Mouse (Mus musculus) CH12.LX (cell line): ENCODE measurements around the gene Ank. TPM values are rescaled to one million over a fixed set of nuclear protein-coding genes. Genes with fewer than 3 reads are reported as not detected.

ENCODE experiments used
- DNase-seq: peaks from one replicate; pipeline ENCODE4 v3.0.0-alpha.2; 2013; ENCODE audit errors: extremely low read depth
- H3K27ac ChIP-seq: 2 replicates; pipeline ENCODE4 v1.5.1; 2012; ENCODE audit warnings: low read depth, mild to moderate bottlenecking, control low read depth, moderate library complexity; ENCODE audit not compliant: insufficient read depth
- H3K27me3 ChIP-seq: replicated peaks from 2 replicates; pipeline ENCODE3; 2012; ENCODE audit warnings: inconsistent platforms
- H3K36me3 ChIP-seq, 2 experiments: replicated peaks in 1 of 2; 2 replicates each; pipeline versions ENCODE3 to v1.6.1; 2012; ENCODE audit warnings: inconsistent platforms in 1 of 2, low read length in 1 of 2, mild to moderate bottlenecking in 1 of 2, mixed read lengths in 1 of 2, moderate library complexity in 1 of 2; ENCODE audit not compliant: control insufficient read depth in 1 of 2, insufficient read depth in 1 of 2
- H3K4me1 ChIP-seq, 2 experiments: 2 replicates each; pipeline ENCODE4 v1.6.1; 2012; ENCODE audit warnings: inconsistent platforms in 1 of 2, moderate library complexity in 1 of 2; ENCODE audit not compliant: insufficient read depth in 2 of 2, control insufficient read depth in 1 of 2
- H3K4me2 ChIP-seq: 2 replicates; pipeline ENCODE4 v1.6.1; 2012; ENCODE audit warnings: low read depth, mild to moderate bottlenecking, control low read depth; ENCODE audit not compliant: poor library complexity, insufficient read depth, severe bottlenecking
- H3K4me3 ChIP-seq, 3 experiments: fragments of 150-350 bp in 1 of 3; sonication (generic) in 1 of 3; replicated peaks in 1 of 3; 2 replicates each; pipeline versions ENCODE3 to v1.5.1; 2011 to 2012; ENCODE audit warnings: low read depth in 2 of 3, low read length in 2 of 3, mild to moderate bottlenecking in 2 of 3, moderate library complexity in 2 of 3, control low read depth in 1 of 3, improper control_type of control experiment in 1 of 3, inconsistent platforms in 1 of 3, mixed read lengths in 1 of 3; ENCODE audit not compliant: poor library complexity in 1 of 3
- H3K79me2 ChIP-seq: replicated peaks from 2 replicates; pipeline ENCODE4 v1.6.1; 2012; ENCODE audit warnings: mild to moderate bottlenecking, moderate library complexity; ENCODE audit not compliant: control insufficient read depth, poor library complexity, insufficient read depth, severe bottlenecking; ENCODE audit errors: extremely low read depth
- H3K9ac ChIP-seq: 2 replicates; pipeline ENCODE4 v1.6.1; 2012; ENCODE audit warnings: low read depth, mild to moderate bottlenecking, control low read depth, moderate library complexity; ENCODE audit not compliant: insufficient read depth
- H3K9me3 ChIP-seq: replicated peaks from 2 replicates; pipeline ENCODE3; 2012; ENCODE audit warnings: low read length, inconsistent platforms, mixed read lengths
- CHD1 ChIP-seq: IDR thresholded peaks from 2 replicates; pipeline ENCODE4 v1.6.1; 2012; ENCODE audit warnings: low read depth, low read length, improper control_type of control experiment, inconsistent platforms
- CHD2 ChIP-seq: IDR thresholded peaks from 2 replicates; pipeline ENCODE4 v1.6.1; 2011; ENCODE audit warnings: low read length, improper control_type of control experiment
- CTCF ChIP-seq, 2 experiments: IDR thresholded peaks in 1 of 2; conservative IDR thresholded peaks in 1 of 2; 2 replicates each; pipeline ENCODE4 v1.5.1; 2011 to 2012; ENCODE audit warnings: low read depth in 2 of 2, low read length in 2 of 2, improper control_type of control experiment in 1 of 2, inconsistent platforms in 1 of 2, mild to moderate bottlenecking in 1 of 2, moderate library complexity in 1 of 2
- EP300 ChIP-seq: IDR thresholded peaks from 2 replicates; pipeline ENCODE4 v1.6.1; 2011; ENCODE audit warnings: low read length, improper control_type of control experiment
- ETS1 ChIP-seq: conservative IDR thresholded peaks from 2 replicates; pipeline ENCODE4 v1.6.1; 2012; ENCODE audit warnings: low read depth, mild to moderate bottlenecking, inconsistent platforms, low read length, improper control_type of control experiment, moderate library complexity
- GABPA ChIP-seq: IDR thresholded peaks from 2 replicates; pipeline ENCODE4 v1.6.1; 2012; ENCODE audit warnings: low read depth, low read length, improper control_type of control experiment, inconsistent platforms; ENCODE audit not compliant: insufficient replicate concordance
- HCFC1 ChIP-seq: IDR thresholded peaks from 2 replicates; pipeline ENCODE4 v1.6.1; 2012; ENCODE audit warnings: low read depth, mild to moderate bottlenecking, inconsistent platforms, low read length, improper control_type of control experiment
- JUND ChIP-seq: conservative IDR thresholded peaks from 2 replicates; pipeline ENCODE4 v1.6.1; 2011; ENCODE audit warnings: low read depth, low read length, improper control_type of control experiment
- KAT2A ChIP-seq: IDR thresholded peaks from 2 replicates; pipeline ENCODE4 v1.6.1; 2012; ENCODE audit warnings: low read length, improper control_type of control experiment, inconsistent platforms; ENCODE audit not compliant: insufficient replicate concordance
- MAFK ChIP-seq: IDR thresholded peaks from 2 replicates; pipeline ENCODE4 v1.6.1; 2011; ENCODE audit warnings: low read length, improper control_type of control experiment; ENCODE audit not compliant: insufficient replicate concordance
- MAX ChIP-seq: IDR thresholded peaks from 2 replicates; pipeline ENCODE4 v1.6.1; 2011; ENCODE audit warnings: low read length, improper control_type of control experiment
- MEF2A ChIP-seq: IDR thresholded peaks from 2 replicates; pipeline ENCODE4 v1.6.1; 2014; ENCODE audit warnings: low read depth, mild to moderate bottlenecking, inconsistent platforms, low read length, improper control_type of control experiment, borderline replicate concordance
- MYC ChIP-seq: IDR thresholded peaks from 2 replicates; pipeline ENCODE4 v1.6.1; 2011; ENCODE audit warnings: low read depth, mild to moderate bottlenecking, improper control_type of control experiment, low read length
- NELFE ChIP-seq: IDR thresholded peaks from 2 replicates; pipeline ENCODE4 v1.6.1; 2011; ENCODE audit warnings: low read depth, low read length, improper control_type of control experiment
- PAX5 ChIP-seq: IDR thresholded peaks from 2 replicates; pipeline ENCODE4 v1.6.1; 2012; ENCODE audit warnings: low read length, inconsistent platforms, mixed read lengths
- POLR2A ChIP-seq: IDR thresholded peaks from 2 replicates; pipeline ENCODE4 v1.6.1; 2011; ENCODE audit warnings: low read depth, mild to moderate bottlenecking, improper control_type of control experiment, low read length
- POLR2AphosphoS2 ChIP-seq: IDR thresholded peaks from 2 replicates; pipeline ENCODE4 v1.6.1; 2011; ENCODE audit warnings: low read depth, low read length, improper control_type of control experiment
- RAD21 ChIP-seq: IDR thresholded peaks from 2 replicates; pipeline ENCODE4 v1.6.1; 2011; ENCODE audit warnings: low read depth, mild to moderate bottlenecking, low read length, improper control_type of control experiment, moderate library complexity
- SIN3A ChIP-seq: IDR thresholded peaks from 2 replicates; pipeline ENCODE4 v1.6.1; 2012; ENCODE audit warnings: low read length, improper control_type of control experiment, inconsistent platforms
- TCF12 ChIP-seq: IDR thresholded peaks from 2 replicates; pipeline ENCODE4 v1.6.1; 2014; ENCODE audit warnings: low read depth, mild to moderate bottlenecking, inconsistent platforms, low read length, improper control_type of control experiment
- USF1 ChIP-seq: IDR thresholded peaks from 2 replicates; pipeline ENCODE4 v1.6.1; 2014; ENCODE audit warnings: low read depth, mild to moderate bottlenecking, inconsistent platforms, low read length, improper control_type of control experiment
- ZMIZ1 ChIP-seq: IDR thresholded peaks from 2 replicates; pipeline ENCODE4 v1.6.1; 2012; ENCODE audit warnings: low read depth, mild to moderate bottlenecking, inconsistent platforms, low read length, improper control_type of control experiment
- dilution Hi-C: fragments of 300-500 bp; cut with MboI; formaldehyde crosslinking; loops from 2 replicates; pipeline ENCODE4 v1.14.3; 2020; ENCODE audit warnings: low sequenced_read_pairs; ENCODE audit not compliant: extremely low pct_unique_long_range_greater_than_20kb, extremely low pct_ligation_motif_present
- in situ Hi-C: fragments of 300-500 bp; cut with MboI; formaldehyde crosslinking; loops from 3 replicates; pipeline ENCODE4 v1.14.3; 2019; ENCODE audit warnings: low sequenced_read_pairs, low pct_ligation_motif_present, low pct_unique_long_range_greater_than_20kb, mixed read lengths
- polyA plus RNA-seq: library from polyadenylated mRNA; unstranded; fragments of >175 nt; gene quantifications from 2 replicates; pipeline ENCODE4 v1.2.1, GENCODE M21; 2012; ENCODE audit warnings: low read depth; ENCODE audit not compliant: insufficient read length
- total RNA-seq, 2 experiments: library from RNA; depleted of rRNA; stranded (reverse); fragments of 300-350 nt in 1 of 2; fragments of >200 nt in 1 of 2; gene quantifications; 2 replicates each; pipeline ENCODE4 v1.2.3; 2012 to 2014

Gene Ank
- total and polyA plus RNA-seq, 3 experiments: 4.6 to 12.4 (median 8.6) TPM

- H3K4me1 ChIP-seq: peaks cover 21 to 41% of the 10 kb centered on the region in 2 experiments
- H3K79me2 ChIP-seq: no peaks in the 10 kb centered on the region
- TF ChIP-seq CHD1: no peak
- no peak for TF ChIP-seq TCF12
- TF ChIP-seq PAX5: no peak
- TF ChIP-seq JUND: no peak
- TF ChIP-seq EP300: no peak
- no peak for TF ChIP-seq POLR2AphosphoS2
- TF ChIP-seq KAT2A: no peak
- TF ChIP-seq ZMIZ1: no peak
- TF ChIP-seq USF1: no peak
- TF ChIP-seq MYC: no peak
- no peak for TF ChIP-seq MAX
- TF ChIP-seq RAD21: no peak
- TF ChIP-seq CHD2: no peak
- no peak for TF ChIP-seq NELFE
- TF ChIP-seq MEF2A: no peak
- TF ChIP-seq CTCF (conservative IDR thresholded peaks at IDR 0.05 in 1 of 2, IDR thresholded peaks at IDR 0.05 in 1 of 2; ENCODE audit: low read depth in 2 of 2, low read length in 2 of 2): no peak
- TF ChIP-seq GABPA: no peak
- in situ Hi-C loops (no loop called here), dilution Hi-C loops (no loop called here)
- H3K4me3 ChIP-seq: no peak overlapping the region
- no peak for DNase-seq
- no peak overlapping the region for H3K9ac ChIP-seq
- H3K36me3 ChIP-seq: peaks cover 0 to 8% of the 10 kb centered on the region in 2 experiments
- no peaks in the 10 kb centered on the region for H3K9me3 ChIP-seq
- H3K4me2 ChIP-seq: no peak overlapping the region
- no peaks in the 10 kb centered on the region for H3K27me3 ChIP-seq
- H3K27ac ChIP-seq: no peak overlapping the region
Observed at GRCm38 (mm10) chr15:27481956-27482355, 15.5 kb downstream of the Ank start.

DNA sequence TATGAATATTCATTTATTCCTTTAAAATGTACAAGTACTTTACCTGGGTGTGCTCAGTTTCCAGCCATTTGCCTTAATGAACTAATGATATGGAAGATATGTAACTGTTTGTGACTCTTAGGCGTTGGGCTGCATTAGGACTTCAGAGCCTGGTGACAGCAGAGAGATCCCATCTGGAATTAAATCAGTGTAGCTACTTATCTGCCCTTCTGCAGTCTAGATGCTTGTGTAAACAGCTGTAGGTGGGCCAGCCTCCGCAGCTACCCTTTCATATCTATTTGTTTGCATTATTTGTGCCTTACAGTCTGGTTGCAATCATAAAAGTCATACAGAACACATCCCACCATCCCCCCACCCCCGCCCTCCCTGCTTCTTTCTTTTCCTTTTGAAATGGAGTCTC is 16.7 kb downstream of the Ank start:
- no peak for TF ChIP-seq POLR2A
- no peak for TF ChIP-seq MEF2A
- TF ChIP-seq CHD1: no peak
- no peak for TF ChIP-seq JUND
- TF ChIP-seq HCFC1: no peak
- no peak for TF ChIP-seq ETS1
- TF ChIP-seq CTCF (conservative IDR thresholded peaks at IDR 0.05 in 1 of 2, IDR thresholded peaks at IDR 0.05 in 1 of 2; ENCODE audit: low read depth in 2 of 2, low read length in 2 of 2): no peak
- no peak for TF ChIP-seq SIN3A
- TF ChIP-seq MAX: no peak
- TF ChIP-seq USF1: no peak
- TF ChIP-seq GABPA: no peak
- no peak for TF ChIP-seq PAX5
- TF ChIP-seq KAT2A: no peak
- TF ChIP-seq TCF12: no peak
- TF ChIP-seq MYC: no peak
- no peak for TF ChIP-seq EP300
- TF ChIP-seq MAFK: no peak
- TF ChIP-seq RAD21: no peak
- Histone ChIP-seq H3K4me3 (no peak overlapping the region), H3K36me3 (peaks cover 0 to 9% of the 10 kb centered on the region in 2 experiments), H3K27me3 (no peaks in the 10 kb centered on the region), H3K27ac (no peak overlapping the region), H3K9ac (no peak overlapping the region), H3K9me3 (no peaks in the 10 kb centered on the region), H3K4me1 (peaks cover 15 to 34% of the 10 kb centered on the region in 2 experiments), H3K79me2 (no peaks in the 10 kb centered on the region), H3K4me2 (no peak overlapping the region)
- no peak for DNase-seq
- dilution Hi-C loops: no loop called here
- in situ Hi-C loops: no loop called here
